Mouse (Mus musculus): Measurements from ENCODE around the gene Gm20388. TPM values are rescaled to one million over a fixed set of nuclear protein-coding genes. Genes with fewer than 3 reads are reported as not detected.

Gm20388 gene
- polyA plus RNA-seq, 1 experiment = not detected

DNA sequence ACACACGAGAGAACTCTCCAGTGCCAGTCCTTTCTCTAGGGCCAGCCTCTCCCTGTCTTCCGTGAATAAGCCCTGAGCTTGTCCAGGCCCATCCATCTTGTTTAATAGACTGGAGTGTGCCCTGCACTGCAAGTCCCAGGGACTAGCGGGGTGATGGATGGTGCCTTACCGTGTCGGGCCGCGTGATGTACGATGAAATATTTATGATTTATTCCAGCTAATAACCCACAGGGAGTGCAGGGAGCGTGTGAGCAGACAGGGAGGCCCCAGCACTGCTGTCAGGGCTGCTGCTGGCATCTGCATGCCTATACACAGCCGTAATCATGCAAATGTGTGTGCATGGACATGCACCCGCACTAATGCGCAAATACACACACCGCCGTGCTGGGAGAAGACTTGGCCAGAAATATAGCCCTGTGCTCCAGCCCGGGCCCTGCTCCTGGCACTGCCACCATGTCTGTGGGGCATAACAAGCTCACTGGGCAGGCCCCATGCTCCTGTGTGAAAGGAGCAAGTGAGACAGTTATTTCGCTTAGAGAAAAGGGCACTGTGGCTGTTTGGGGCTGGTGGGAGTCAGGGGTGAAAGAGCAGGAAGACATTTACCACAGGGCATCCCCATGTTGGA, 2901.3 kb downstream of the Gm20388 start:
- H3K27ac ChIP-seq (ENCODE audit: insufficient read depth, low read depth, low read length) = no peak overlapping the region
- 81% methylated on average over 16 of the region's 16 CpGs for WGBS
- no peak for TF ChIP-seq CTCF (IDR thresholded peaks at IDR 0.05; ENCODE audit: insufficient read depth, low read depth, low read length)
- no peak for TF ChIP-seq POLR2A (IDR thresholded peaks at IDR 0.05; ENCODE audit: insufficient read depth, low read depth, low read length)

DNA sequence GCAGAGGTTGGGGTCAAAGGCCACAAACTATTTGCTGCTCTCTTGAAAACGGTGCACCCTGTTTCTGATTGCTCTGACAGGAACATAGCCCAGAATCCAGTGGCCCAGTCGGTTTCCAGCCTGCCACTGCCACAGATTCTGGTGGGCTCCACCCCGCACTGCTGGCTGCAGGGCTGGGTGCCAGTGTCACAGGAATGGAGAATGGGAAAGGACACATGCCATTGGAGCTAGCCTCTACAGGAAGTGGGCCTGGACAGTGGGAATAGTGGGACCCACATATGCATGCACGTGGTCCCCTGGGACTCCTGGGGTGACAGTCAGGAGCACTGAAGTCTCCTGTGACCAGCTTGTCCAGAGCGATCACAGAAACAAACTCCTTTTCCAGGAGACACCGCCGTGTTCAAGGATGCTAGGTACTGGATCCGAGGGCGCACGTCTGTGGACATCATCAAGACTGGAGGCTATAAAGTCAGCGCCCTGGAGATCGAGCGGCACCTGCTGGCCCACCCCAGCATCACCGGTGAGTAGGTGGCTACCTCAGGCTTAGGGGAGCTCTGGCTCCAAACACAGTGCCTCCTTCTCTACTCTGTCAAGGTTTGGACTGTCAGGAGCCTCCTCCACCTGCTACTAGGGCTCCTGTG, 2902.1 kb downstream of the Gm20388 start:
- peaks cover 71% of the 10 kb centered on the region for H3K4me1 ChIP-seq (ENCODE audit: control insufficient read depth, insufficient read depth, low read length)
- WGBS = 81% methylated on average over 14 of the region's 14 CpGs
- H3K4me3 ChIP-seq (ENCODE audit: insufficient read depth, low read depth, low read length) = no peak overlapping the region
- TF ChIP-seq CTCF (IDR thresholded peaks at IDR 0.05; ENCODE audit: insufficient read depth, low read depth, low read length) (no peak), POLR2A (IDR thresholded peaks at IDR 0.05; ENCODE audit: insufficient read depth, low read depth, low read length) (no peak)
- no peak overlapping the region for H3K27ac ChIP-seq (ENCODE audit: insufficient read depth, low read depth, low read length)

More for the DNA sequence above, 2901.3 kb downstream of the Gm20388 start:
- peaks cover 69% of the 10 kb centered on the region for H3K4me1 ChIP-seq (ENCODE audit: control insufficient read depth, insufficient read depth, low read length)
- H3K4me3 ChIP-seq (ENCODE audit: insufficient read depth, low read depth, low read length) = no peak overlapping the region

DNA sequence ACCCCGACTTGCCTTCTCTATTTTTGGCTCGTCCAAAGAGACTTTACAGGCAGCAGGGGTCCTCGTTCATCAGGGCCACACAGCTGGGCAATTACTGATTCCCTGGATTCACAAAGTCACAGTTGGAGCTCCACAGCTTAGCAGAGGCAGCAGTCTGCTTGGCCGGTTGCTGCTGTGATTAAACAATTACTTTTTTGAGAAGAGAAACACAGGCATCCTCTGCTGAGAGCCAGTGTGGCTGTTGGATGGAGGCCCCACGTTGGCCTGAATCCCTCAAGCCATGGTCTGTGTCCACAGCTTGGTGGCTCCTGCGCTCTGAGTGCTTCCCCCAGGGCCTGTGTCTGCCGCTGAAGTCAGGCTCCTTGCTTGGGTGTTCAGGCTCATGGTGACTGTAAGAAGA, 2904.0 kb downstream of the Gm20388 start:
- 12% methylated on average over 7 of the region's 7 CpGs for WGBS
- Histone ChIP-seq H3K4me3 (ENCODE audit: insufficient read depth, low read depth, low read length) (no peak overlapping the region), H3K4me1 (ENCODE audit: control insufficient read depth, insufficient read depth, low read length) (peaks cover 74% of the 10 kb centered on the region), H3K27ac (ENCODE audit: insufficient read depth, low read depth, low read length) (peak overlapping the region; percentile 79)
- TF ChIP-seq CTCF (IDR thresholded peaks at IDR 0.05; ENCODE audit: insufficient read depth, low read depth, low read length) = no peak
- no peak for TF ChIP-seq POLR2A (IDR thresholded peaks at IDR 0.05; ENCODE audit: insufficient read depth, low read depth, low read length)

DNA sequence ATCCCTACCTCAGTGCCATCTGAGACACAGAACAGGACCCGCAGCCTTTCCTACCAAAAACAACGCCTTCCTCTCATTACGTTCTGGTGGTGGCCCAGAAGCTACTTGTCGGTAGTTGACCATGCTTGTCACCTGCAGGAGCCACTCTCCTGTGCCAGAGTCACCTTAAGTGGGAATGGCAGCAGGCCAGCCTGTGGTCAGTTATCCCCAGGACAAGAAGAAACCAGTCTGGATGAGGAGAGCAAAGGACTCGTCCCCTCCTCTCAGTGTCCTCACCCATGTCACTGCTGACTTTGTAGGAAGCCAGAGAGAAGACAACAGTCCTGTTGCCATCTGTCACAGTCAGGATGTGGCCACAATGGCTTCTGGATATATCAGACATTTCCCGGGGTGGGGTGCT, 2906.3 kb downstream of the Gm20388 start:
- no peak for TF ChIP-seq CTCF (IDR thresholded peaks at IDR 0.05; ENCODE audit: insufficient read depth, low read depth, low read length)
- TF ChIP-seq POLR2A (IDR thresholded peaks at IDR 0.05; ENCODE audit: insufficient read depth, low read depth, low read length) = no peak
- H3K4me3 ChIP-seq (ENCODE audit: insufficient read depth, low read depth, low read length) = no peak overlapping the region
- H3K4me1 ChIP-seq (ENCODE audit: control insufficient read depth, insufficient read depth, low read length) = peaks cover 64% of the 10 kb centered on the region
- H3K27ac ChIP-seq (ENCODE audit: insufficient read depth, low read depth, low read length) = no peak overlapping the region
- WGBS = 97% methylated on average over 6 of the region's 6 CpGs

DNA sequence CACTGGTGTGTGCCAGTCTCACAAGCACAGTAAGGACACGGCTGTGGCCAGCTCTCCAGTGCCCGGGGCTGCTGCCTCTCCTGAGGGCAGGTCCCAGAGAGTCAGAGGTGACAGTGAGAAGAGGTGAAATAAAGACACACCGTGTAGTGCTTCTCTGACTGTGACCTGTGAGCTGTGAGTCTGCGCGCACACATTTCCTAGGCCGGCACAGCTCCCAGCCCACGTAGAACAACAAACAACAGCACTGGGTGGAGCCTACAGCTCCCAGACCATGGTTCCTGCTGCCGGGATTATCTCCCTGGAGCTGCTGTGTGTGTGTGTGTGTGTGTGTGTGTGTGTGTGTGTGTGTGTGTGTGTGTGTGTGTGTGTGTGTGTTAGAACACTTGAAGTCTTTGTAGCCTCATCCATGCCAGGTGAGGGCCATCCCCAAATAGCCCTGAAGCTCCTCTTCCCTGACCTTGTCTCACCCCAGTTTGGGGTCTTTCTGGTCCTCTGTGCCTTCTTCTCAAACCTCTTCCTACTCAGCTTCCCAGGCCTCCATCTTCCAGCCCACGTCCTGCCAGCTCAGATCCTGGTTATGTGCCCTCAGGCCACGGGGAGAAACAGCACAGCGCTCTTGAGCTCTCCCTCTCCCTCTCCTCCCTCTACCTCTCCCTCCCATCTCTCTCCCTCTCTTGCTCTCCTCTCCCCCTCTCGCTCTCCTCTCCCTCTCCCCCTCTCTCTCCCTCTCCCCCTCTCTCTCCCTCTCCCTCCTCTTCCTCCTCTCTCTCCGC, 2907.3 kb downstream of the Gm20388 start:
- peak overlapping the region; percentile 70 for H3K27ac ChIP-seq (ENCODE audit: insufficient read depth, low read depth, low read length)
- no peak overlapping the region for H3K4me3 ChIP-seq (ENCODE audit: insufficient read depth, low read depth, low read length)
- 54% methylated on average over 13 of the region's 13 CpGs for WGBS
- TF ChIP-seq CTCF (IDR thresholded peaks at IDR 0.05; ENCODE audit: insufficient read depth, low read depth, low read length) (no peak), POLR2A (IDR thresholded peaks at IDR 0.05; ENCODE audit: insufficient read depth, low read depth, low read length) (no peak)
- H3K4me1 ChIP-seq (ENCODE audit: control insufficient read depth, insufficient read depth, low read length) = peaks cover 55% of the 10 kb centered on the region

DNA sequence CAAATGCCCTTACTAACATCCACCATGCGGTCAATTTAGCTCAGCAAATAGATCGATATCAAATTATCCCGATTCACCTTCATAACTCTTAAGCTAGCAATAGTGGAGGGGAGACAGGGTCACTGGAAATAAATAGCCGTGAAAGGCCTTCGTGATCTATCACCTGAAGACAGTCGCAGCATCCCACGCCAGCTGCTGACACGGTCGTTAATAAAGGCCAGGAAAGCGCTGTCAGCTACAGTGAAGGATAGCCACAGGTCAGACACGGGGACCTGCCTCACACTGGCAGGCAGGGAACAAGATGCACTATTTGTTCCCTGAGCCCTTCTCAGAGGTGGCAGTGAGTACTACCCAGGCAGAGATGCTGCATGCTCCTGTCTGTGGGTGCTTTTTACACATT, 2909.1 kb downstream of the Gm20388 start:
- H3K4me3 ChIP-seq (ENCODE audit: insufficient read depth, low read depth, low read length) = no peak overlapping the region
- H3K4me1 ChIP-seq (ENCODE audit: control insufficient read depth, insufficient read depth, low read length) = peaks cover 38% of the 10 kb centered on the region
- no peak overlapping the region for H3K27ac ChIP-seq (ENCODE audit: insufficient read depth, low read depth, low read length)
- WGBS = 94% methylated on average over 11 of the region's 11 CpGs
- TF ChIP-seq CTCF (IDR thresholded peaks at IDR 0.05; ENCODE audit: insufficient read depth, low read depth, low read length) = no peak

DNA sequence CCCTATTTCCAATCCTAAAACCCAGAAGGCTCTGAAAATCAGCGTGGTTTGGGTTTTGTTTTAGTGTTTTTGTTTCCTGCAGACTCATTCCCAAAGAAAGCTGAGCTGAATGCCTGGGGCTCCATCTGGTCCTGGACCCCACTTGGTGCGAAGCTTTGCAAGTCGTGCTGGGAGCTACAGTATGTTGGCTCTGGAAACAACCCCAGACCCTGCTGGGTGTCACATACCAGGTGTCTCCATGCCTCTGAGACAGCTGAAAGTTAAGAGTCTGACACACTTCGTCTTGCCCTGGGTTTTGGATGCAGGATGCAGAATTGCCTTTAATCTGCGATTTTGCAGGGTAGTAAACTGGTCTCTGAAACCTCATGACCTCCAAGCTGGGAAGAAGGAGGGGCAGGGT, 2913.9 kb downstream of the Gm20388 start:
- Histone ChIP-seq H3K4me3 (ENCODE audit: insufficient read depth, low read depth, low read length) (no peak overlapping the region), H3K27ac (ENCODE audit: insufficient read depth, low read depth, low read length) (no peak overlapping the region), H3K4me1 (ENCODE audit: control insufficient read depth, insufficient read depth, low read length) (no peaks in the 10 kb centered on the region)
- WGBS = 58% methylated on average over 5 of the region's 5 CpGs
- TF ChIP-seq CTCF (IDR thresholded peaks at IDR 0.05; ENCODE audit: insufficient read depth, low read depth, low read length) (no peak), POLR2A (IDR thresholded peaks at IDR 0.05; ENCODE audit: insufficient read depth, low read depth, low read length) (no peak)

DNA sequence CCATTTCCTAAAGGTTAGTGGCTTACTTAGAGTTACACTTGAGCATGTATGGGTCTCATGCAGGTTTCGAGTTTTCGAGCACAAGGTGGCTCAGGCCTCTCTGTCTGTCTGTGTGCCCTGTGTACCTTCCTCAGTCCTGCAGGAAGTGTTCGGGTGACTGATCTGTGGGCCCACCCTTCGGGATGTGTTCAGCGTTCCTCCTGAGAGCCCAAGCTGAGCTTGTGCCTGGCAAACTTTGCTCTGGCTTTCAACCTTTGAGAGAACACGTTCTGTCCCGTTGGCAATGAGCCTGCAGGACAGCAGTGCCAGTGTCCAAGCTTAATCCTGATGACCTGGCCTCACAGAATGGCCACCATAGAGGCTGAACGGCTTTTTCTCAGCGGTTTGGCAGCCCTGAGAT, 2914.3 kb downstream of the Gm20388 start:
- 59% methylated on average over 9 of the region's 9 CpGs for WGBS
- Histone ChIP-seq H3K27ac (ENCODE audit: insufficient read depth, low read depth, low read length) (no peak overlapping the region), H3K4me3 (ENCODE audit: insufficient read depth, low read depth, low read length) (no peak overlapping the region), H3K4me1 (ENCODE audit: control insufficient read depth, insufficient read depth, low read length) (no peaks in the 10 kb centered on the region)
- TF ChIP-seq CTCF (IDR thresholded peaks at IDR 0.05; ENCODE audit: insufficient read depth, low read depth, low read length) = no peak
- no peak for TF ChIP-seq POLR2A (IDR thresholded peaks at IDR 0.05; ENCODE audit: insufficient read depth, low read depth, low read length)

DNA sequence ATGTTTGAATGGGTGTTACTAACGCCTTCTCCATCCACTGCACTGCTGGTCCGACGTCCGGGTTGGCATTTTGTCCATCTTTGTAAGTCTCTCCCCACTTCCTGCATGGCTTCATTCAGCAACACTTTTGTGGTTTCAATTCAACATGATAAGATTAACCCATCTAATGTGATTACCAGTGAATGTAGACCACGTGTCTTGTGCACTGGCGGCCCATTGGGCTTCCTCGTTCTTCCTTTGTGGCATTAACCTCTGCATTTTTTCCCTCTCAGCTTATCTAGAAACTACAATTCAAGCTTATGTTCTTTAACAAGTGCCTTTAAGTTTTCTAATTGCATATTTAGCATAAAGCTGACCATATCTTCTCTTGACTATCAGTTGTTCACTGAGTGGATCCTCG, 2914.8 kb downstream of the Gm20388 start:
- no peak overlapping the region for H3K27ac ChIP-seq (ENCODE audit: insufficient read depth, low read depth, low read length)
- WGBS = 76% methylated on average over 8 of the region's 8 CpGs

More for the DNA sequence above, 2914.8 kb downstream of the Gm20388 start:
- Histone ChIP-seq H3K4me3 (ENCODE audit: insufficient read depth, low read depth, low read length) (no peak overlapping the region), H3K4me1 (ENCODE audit: control insufficient read depth, insufficient read depth, low read length) (peaks cover 2% of the 10 kb centered on the region)
- no peak for TF ChIP-seq POLR2A (IDR thresholded peaks at IDR 0.05; ENCODE audit: insufficient read depth, low read depth, low read length)
- TF ChIP-seq CTCF (IDR thresholded peaks at IDR 0.05; ENCODE audit: insufficient read depth, low read depth, low read length) = no peak

Measured in olfactory bulb, adult 2 months (tissue).